Mouse (Mus musculus) embryonic facial prominence, embryonic 13.5 days (tissue): ENCODE data around the gene Arap2. TPM values are rescaled to one million over a fixed set of nuclear protein-coding genes. Genes with fewer than 3 reads are reported as not detected.
A peak's percentile ranks its signal among the peaks of the same experiment; 100 is the strongest.

Experiments
- ATAC-seq: fragments of 200-750 bp; cut with Nextera tagmentation; 2 replicates; pipeline ENCODE4 v1.8.0; 2017; ENCODE audit warnings: low read depth; ENCODE audit not compliant: insufficient number of reproducible peaks, insufficient read depth, low FRiP score, low TSS enrichment
- H3K27ac ChIP-seq: fragments of 300-500 bp; sonication (generic); 2 replicates; pipeline ENCODE4 v1.5.1; 2015; ENCODE audit warnings: moderate library complexity, mild to moderate bottlenecking, inconsistent platforms
- H3K27me3 ChIP-seq: fragments of 300-500 bp; sonication (generic); 2 replicates; pipeline ENCODE4 v1.6.1; 2015; ENCODE audit warnings: mild to moderate bottlenecking, inconsistent platforms
- H3K36me3 ChIP-seq: fragments of 300-500 bp; sonication (generic); 2 replicates; pipeline ENCODE4 v1.6.1; 2015; ENCODE audit warnings: mild to moderate bottlenecking, inconsistent platforms
- H3K4me1 ChIP-seq: fragments of 300-500 bp; sonication (generic); 2 replicates; pipeline ENCODE4 v1.6.1; 2015; ENCODE audit warnings: inconsistent platforms
- H3K4me2 ChIP-seq: fragments of 300-500 bp; sonication (generic); 2 replicates; pipeline ENCODE4 v1.6.1; 2015; ENCODE audit warnings: moderate library complexity, mild to moderate bottlenecking, inconsistent platforms
- H3K4me3 ChIP-seq: fragments of 300-500 bp; sonication (generic); 2 replicates; pipeline ENCODE4 v1.5.1; 2015; ENCODE audit warnings: mild to moderate bottlenecking, inconsistent platforms
- H3K9ac ChIP-seq: fragments of 300-500 bp; sonication (generic); 2 replicates; pipeline ENCODE4 v1.6.1; 2015; ENCODE audit warnings: mild to moderate bottlenecking, inconsistent platforms
- H3K9me3 ChIP-seq: fragments of 300-500 bp; sonication (generic); 2 replicates; pipeline ENCODE4 v1.6.1; 2016; ENCODE audit warnings: inconsistent platforms
- WGBS: fragments of 180-500 bp; shearing (Covaris S2); methylation state at CpG from one replicate; pipeline ENCODE4 v1.1.7; 2015; ENCODE audit warnings: mixed read lengths; 5-methylcytosine and 5-hydroxymethylcytosine counted together
- polyA plus RNA-seq: library from polyadenylated mRNA; unstranded; fragments of >200 nt; fragmentation: Nextera tagmentation; extraction: Ambion mirVana; gene quantifications from 2 replicates; pipeline ENCODE4 v1.2.1, GENCODE M21; 2015

Arap2 gene
- polyA plus RNA-seq, 1 experiment from 2014 or later = 6.2 TPM

DNA sequence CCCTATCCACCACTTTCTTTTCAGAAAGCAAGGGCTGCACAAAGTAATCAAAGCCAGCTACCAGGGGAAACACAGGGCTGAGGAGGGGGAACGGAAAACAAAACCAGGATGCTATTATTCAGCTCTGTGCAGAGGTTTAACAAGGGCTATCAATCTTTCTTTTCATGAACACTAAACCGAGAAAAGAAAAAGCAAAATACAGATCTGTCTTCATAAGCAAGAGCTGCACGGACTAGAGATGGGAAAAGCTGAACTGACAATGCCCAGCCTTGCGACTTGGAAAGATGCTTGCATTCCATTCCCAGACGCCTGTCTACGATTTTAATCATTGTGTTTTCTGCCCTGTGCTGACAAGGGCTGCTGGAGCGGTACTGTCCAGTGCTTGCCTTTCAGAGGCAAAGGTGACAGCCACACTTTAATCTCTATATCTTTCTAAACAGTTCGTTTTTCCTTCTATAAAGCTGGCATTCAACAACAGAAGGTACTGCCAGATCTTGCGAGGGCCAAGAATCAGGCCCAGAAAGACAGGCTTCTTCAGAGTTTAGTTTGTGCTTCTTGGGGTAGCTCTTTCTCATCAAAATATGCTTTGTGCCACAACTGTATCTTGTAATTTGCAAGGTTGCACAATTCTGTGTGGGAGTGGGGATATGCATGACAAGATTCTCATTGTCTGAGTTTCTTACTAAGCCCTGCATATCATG lies 93.1 kb downstream of the Arap2 start:
- H3K36me3 ChIP-seq = no peaks in the 10 kb centered on the region
- no peak overlapping the region for H3K9ac ChIP-seq
- WGBS = 40% methylated on average over 9 of the region's 9 CpGs
- H3K4me2 ChIP-seq = no peak overlapping the region
- no peak overlapping the region for H3K4me3 ChIP-seq
- H3K27me3 ChIP-seq = no peaks in the 10 kb centered on the region
- peaks cover 3% of the 10 kb centered on the region; the same call in 1 of the 2 replicates for H3K4me1 ChIP-seq
- no peaks in the 10 kb centered on the region for H3K9me3 ChIP-seq
- ATAC-seq = no peak
- H3K27ac ChIP-seq = 0 out of 2 replicates have a peak overlapping the region, but pooled peaks have one; percentile 11

DNA sequence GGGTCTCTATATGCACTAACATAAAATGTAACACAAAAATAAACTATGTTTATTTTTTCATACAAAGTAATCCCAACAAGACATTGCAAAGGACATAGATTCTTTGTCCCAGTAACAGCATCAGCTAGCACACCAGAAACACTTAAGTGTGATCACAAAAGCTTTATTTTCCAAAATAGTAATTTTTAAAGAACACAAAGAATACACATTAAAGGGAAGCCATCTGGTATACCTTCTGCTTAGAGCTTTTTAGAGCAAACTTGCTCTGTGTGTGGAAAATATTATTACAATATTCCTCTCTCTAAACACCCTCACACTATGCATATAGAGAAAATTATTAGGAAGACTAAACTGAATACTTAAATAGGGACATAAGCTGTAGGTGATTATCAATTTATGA lies 100.6 kb downstream of the Arap2 start:
- no peak overlapping the region for H3K4me3 ChIP-seq
- no peaks in the 10 kb centered on the region for H3K4me1 ChIP-seq
- H3K9me3 ChIP-seq = no peaks in the 10 kb centered on the region
- ATAC-seq = no peak
- H3K4me2 ChIP-seq = no peak overlapping the region
- no peaks in the 10 kb centered on the region for H3K27me3 ChIP-seq
- H3K27ac ChIP-seq = no peak overlapping the region
- no peak overlapping the region for H3K9ac ChIP-seq
- no peaks in the 10 kb centered on the region for H3K36me3 ChIP-seq

DNA sequence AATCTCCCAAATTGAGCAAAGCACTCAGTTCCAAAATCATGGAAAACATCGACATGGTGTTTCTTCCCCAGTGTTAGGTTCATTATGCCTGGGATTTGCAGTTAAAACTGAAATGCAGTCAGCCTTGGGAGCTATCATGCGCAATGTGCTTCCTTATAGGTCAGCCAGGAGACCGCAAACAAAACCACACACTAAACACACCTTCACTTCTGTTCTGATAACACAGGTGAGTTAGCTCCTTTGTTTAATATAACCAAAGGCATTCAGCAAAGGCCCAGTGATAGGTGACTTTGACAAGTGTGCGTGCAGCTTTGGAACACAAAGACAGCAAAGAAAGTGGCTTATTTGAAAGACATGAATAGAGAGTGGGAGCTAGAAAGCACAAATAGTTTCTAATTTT lies 101.1 kb downstream of the Arap2 start:
- 82% methylated on average over 4 of the region's 4 CpGs for WGBS
- Histone ChIP-seq H3K4me2 (no peak overlapping the region), H3K9me3 (no peaks in the 10 kb centered on the region), H3K36me3 (no peaks in the 10 kb centered on the region), H3K27ac (no peak overlapping the region), H3K9ac (no peak overlapping the region), H3K4me1 (no peaks in the 10 kb centered on the region), H3K4me3 (no peak overlapping the region), H3K27me3 (no peaks in the 10 kb centered on the region)
- ATAC-seq = no peak

DNA sequence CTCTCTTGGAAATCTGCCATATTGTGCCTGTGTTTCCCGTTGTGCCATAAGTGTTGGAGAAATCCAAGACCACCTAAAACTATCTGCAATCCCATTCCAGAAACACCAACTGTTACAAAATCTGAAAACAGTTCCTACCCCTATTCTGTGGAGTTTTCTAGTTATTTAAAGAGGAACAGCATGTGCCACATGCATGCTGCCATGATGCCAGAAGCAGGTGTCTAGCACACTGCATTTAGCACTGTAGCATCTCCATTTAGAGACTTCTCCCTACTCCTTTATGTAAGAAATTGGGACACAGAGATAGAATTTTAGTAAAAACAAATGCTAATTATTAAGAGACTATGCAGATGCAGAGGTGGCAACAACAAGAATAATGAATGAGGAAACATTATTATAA lies 102.8 kb downstream of the Arap2 start:
- no peak overlapping the region for H3K4me2 ChIP-seq
- H3K4me3 ChIP-seq = no peak overlapping the region
- no peaks in the 10 kb centered on the region for H3K9me3 ChIP-seq
- ATAC-seq = no peak
- no peak overlapping the region for H3K27ac ChIP-seq
- H3K27me3 ChIP-seq = no peaks in the 10 kb centered on the region
- 75% methylated on average over 1 of the region's 1 CpGs for WGBS
- H3K9ac ChIP-seq = no peak overlapping the region
- H3K36me3 ChIP-seq = no peaks in the 10 kb centered on the region
- no peaks in the 10 kb centered on the region for H3K4me1 ChIP-seq

DNA sequence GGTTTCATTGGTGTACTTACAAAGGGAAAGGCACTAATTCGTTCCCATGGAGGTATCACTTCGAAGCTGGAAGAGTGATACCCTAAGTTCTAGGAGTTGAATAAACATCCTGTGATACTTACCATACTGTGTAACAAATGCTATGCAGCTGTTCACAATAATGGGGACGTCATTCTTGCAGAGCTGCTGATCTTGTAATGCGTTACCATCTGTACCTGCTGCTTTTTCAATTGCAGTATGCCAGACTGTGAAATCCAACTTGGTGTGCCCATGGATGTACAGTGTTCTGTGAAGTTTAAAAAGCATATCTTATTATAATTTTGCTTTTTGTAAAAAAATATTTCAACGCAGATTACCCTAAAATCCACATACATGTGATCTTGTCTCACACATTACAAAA lies 112.0 kb downstream of the Arap2 start:
- Histone ChIP-seq H3K27ac (no peak overlapping the region), H3K27me3 (no peaks in the 10 kb centered on the region), H3K9ac (no peak overlapping the region), H3K36me3 (no peaks in the 10 kb centered on the region), H3K9me3 (no peaks in the 10 kb centered on the region), H3K4me1 (no peaks in the 10 kb centered on the region), H3K4me3 (no peak overlapping the region), H3K4me2 (no peak overlapping the region)
- 40% methylated on average over 5 of the region's 5 CpGs for WGBS
- no peak for ATAC-seq

GRCm38 (mm10) chr5:62642330-62642729 lies 123.6 kb downstream of the Arap2 start:
- no peak for ATAC-seq
- 88% methylated on average over 4 of the region's 4 CpGs for WGBS
- Histone ChIP-seq H3K27ac (no peak overlapping the region), H3K9ac (no peak overlapping the region), H3K4me2 (no peak overlapping the region), H3K4me1 (no peaks in the 10 kb centered on the region), H3K36me3 (no peaks in the 10 kb centered on the region), H3K27me3 (no peaks in the 10 kb centered on the region), H3K9me3 (no peaks in the 10 kb centered on the region), H3K4me3 (no peak overlapping the region)

DNA sequence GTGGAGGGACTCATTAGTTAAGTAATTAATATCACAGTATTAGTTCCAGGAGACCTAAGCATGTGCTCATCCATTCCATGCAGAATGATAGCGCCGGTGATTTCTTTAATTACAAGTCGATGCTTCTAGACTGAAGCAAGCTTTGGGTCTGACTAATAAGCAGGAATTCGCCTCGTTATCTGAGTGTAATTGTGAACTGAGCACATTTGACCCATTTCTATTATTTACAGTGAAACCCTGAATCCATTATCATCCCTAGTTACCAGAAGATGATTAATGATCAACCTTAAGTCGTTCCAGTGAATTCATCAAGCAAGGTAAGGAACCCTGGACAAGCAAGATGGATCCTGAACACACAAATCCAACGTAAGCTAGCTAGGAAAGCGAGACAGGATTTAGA lies 125.5 kb downstream of the Arap2 start:
- 86% methylated on average over 8 of the region's 8 CpGs for WGBS
- no peak for ATAC-seq
- Histone ChIP-seq H3K27ac (no peak overlapping the region), H3K4me3 (no peak overlapping the region), H3K36me3 (no peaks in the 10 kb centered on the region), H3K4me1 (no peaks in the 10 kb centered on the region), H3K9ac (no peak overlapping the region), H3K27me3 (no peaks in the 10 kb centered on the region), H3K4me2 (no peak overlapping the region), H3K9me3 (no peaks in the 10 kb centered on the region)

- Histone ChIP-seq H3K4me2 (no peak overlapping the region), H3K36me3 (no peaks in the 10 kb centered on the region), H3K9ac (no peak overlapping the region), H3K4me3 (no peak overlapping the region), H3K9me3 (no peaks in the 10 kb centered on the region), H3K4me1 (no peaks in the 10 kb centered on the region), H3K27ac (no peak overlapping the region), H3K27me3 (no peaks in the 10 kb centered on the region)
- no peak for ATAC-seq
- 83% methylated on average over 3 of the region's 3 CpGs for WGBS
Measured at GRCm38 (mm10) chr5:62636341-62636740, 129.6 kb downstream of the Arap2 start.

GRCm38 (mm10) chr5:62628901-62629300 lies 137.1 kb downstream of the Arap2 start:
- H3K4me2 ChIP-seq = no peak overlapping the region
- no peak overlapping the region for H3K27ac ChIP-seq
- H3K36me3 ChIP-seq = no peaks in the 10 kb centered on the region
- H3K9me3 ChIP-seq = no peaks in the 10 kb centered on the region
- no peaks in the 10 kb centered on the region for H3K4me1 ChIP-seq
- no peak overlapping the region for H3K9ac ChIP-seq
- ATAC-seq = no peak
- no peak overlapping the region for H3K4me3 ChIP-seq
- H3K27me3 ChIP-seq = no peaks in the 10 kb centered on the region
- WGBS = 87% methylated on average over 5 of the region's 5 CpGs

GRCm38 (mm10) chr5:62622848-62623479 lies 143.0 kb downstream of the Arap2 start:
- ATAC-seq = no peak
- Histone ChIP-seq H3K36me3 (no peaks in the 10 kb centered on the region), H3K27ac (no peak overlapping the region), H3K27me3 (no peaks in the 10 kb centered on the region), H3K4me3 (no peak overlapping the region), H3K9ac (no peak overlapping the region), H3K4me1 (no peaks in the 10 kb centered on the region), H3K9me3 (no peaks in the 10 kb centered on the region), H3K4me2 (no peak overlapping the region)
- 86% methylated on average over 11 of the region's 11 CpGs for WGBS

DNA sequence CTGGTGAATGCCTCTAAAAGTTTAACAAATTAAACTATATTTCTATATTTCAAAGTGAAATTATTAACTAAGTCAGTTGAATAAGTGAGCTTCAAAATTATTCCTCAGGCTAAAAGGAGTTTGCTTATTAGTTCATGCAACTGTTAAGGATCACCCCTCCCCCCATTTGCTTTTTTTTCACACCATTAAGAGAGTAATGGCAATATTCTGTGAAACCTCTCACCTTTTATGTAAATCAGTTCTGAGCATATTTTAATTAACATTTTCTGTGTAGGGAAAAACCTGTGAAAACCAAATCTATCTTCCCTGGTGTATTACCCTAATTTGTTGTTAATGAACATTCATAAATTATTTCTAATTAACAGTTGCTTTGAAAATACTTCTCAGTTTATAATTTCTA lies 147.7 kb downstream of the Arap2 start:
- Histone ChIP-seq H3K9ac (no peak overlapping the region), H3K36me3 (no peaks in the 10 kb centered on the region), H3K4me2 (no peak overlapping the region), H3K27me3 (no peaks in the 10 kb centered on the region), H3K4me1 (no peaks in the 10 kb centered on the region), H3K4me3 (no peak overlapping the region), H3K27ac (no peak overlapping the region), H3K9me3 (no peaks in the 10 kb centered on the region)
- no peak for ATAC-seq

DNA sequence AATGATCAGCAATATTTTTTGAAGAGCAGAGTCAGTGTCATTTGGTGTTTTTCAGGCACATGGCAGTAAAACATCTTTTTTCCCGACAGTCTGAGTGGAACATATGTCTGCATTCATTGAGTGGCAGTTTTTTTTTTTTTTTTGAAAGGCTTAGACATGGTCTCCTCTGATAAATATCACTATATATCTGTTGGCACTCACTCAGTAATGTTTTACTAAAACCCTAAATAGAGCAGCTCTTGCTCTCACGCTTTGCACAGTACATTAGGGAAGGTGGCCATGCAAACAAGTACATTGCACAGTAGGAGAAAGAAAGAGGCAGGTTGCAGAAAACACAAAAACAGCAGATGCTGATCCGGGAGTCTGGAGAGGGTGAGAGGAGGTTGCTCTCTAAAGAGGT lies 154.0 kb downstream of the Arap2 start:
- H3K4me1 ChIP-seq = no peaks in the 10 kb centered on the region
- ATAC-seq = no peak
- no peak overlapping the region for H3K9ac ChIP-seq
- H3K4me2 ChIP-seq = no peak overlapping the region
- H3K4me3 ChIP-seq = no peak overlapping the region
- H3K27me3 ChIP-seq = no peaks in the 10 kb centered on the region
- 73% methylated on average over 3 of the region's 3 CpGs for WGBS
- H3K36me3 ChIP-seq = no peaks in the 10 kb centered on the region
- no peak overlapping the region for H3K27ac ChIP-seq
- no peaks in the 10 kb centered on the region for H3K9me3 ChIP-seq
